Mouse (Mus musculus): ENCODE measurements around the gene Vps51. TPM values are rescaled to one million over a fixed set of nuclear protein-coding genes. Genes with fewer than 3 reads are reported as not detected.
A peak's percentile ranks its signal among the peaks of the same experiment; 100 is the strongest.

Vps51 gene
- polyA plus RNA-seq (2012; ENCODE audit: insufficient read depth, insufficient read length, missing spikeins) = 83.7 and 99.9 TPM in 2 replicates

DNA sequence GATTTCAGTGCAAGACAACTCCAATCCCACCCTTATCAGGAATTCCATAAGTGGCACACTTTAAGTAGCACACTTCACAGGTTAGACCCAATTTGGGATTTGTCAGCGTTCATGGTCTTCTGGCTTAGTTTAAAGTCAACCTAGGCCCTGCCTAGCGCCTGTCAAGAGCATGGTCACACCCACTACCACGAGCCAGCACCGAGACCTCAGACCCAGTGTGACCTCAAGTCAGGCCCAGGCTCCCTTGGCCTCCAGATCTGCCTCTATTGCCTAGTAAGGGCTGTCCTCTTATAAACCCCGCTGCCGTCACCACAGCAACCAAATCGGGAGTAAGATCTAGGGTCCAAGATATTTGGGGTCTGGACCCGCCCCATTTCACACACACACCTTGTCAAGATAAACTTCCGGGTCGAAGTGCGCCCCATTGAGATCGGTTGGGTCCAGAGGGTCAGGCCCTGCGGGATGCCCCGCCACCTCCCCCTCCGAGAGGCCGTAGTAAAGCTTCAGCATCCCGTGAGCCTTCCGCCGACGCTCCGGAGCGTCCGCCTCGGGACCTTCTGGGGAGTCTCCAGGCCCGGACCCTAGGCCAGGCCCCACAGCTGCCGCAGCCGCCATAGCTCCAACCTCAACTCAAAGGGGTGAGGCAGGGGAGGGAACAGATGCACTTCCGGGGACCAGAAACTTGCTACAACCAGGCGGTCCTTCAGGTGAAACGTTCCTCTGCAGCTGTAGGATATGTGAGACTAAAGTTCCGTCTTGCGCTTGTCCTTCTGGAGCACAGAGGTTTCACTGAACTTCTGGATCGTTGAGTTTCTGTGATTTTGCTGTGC, at the start of gene Vps51:
TSS of gene Vps51 (minus strand) at position 668 of the 830 bp plus-strand sequence.
- Histone ChIP-seq H3K4me3 (ENCODE audit: insufficient read depth, low read length) (peak within 1 kb of the TSS; percentile 77), H3K27ac (ENCODE audit: insufficient read depth, low read depth, low read length) (peak within 1 kb of the TSS; percentile 47), H3K4me1 (ENCODE audit: control insufficient read depth, insufficient read depth, low read length) (peaks cover 25% of the 10 kb centered on the region)
- TF ChIP-seq POLR2A (IDR thresholded peaks at IDR 0.05; ENCODE audit: borderline replicate concordance, low read depth, low read length) (no peak), CTCF (IDR thresholded peaks at IDR 0.05; ENCODE audit: low read depth, low read length) (no peak)

DNA sequence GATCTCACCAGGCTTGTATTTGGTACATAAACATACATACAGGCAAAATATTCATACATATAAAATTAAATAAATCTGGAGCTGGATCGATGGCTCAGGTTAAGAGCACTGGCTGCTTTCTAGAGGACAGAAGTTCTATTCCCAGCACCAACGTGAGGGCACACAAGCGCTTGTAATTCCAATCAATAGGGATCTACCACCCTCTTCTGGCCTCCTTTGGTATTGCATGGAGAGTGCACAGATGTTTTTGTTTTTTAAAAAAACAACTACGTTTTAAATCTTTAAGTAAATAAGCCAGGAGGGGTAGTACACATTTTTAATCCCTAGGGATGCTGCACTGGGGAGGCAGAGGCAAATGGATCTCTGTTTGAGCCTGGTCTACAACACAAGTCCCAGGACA, 49.3 kb upstream of the Vps51 start:
- Histone ChIP-seq H3K4me3 (ENCODE audit: insufficient read depth, low read length) (no peak overlapping the region), H3K4me1 (ENCODE audit: control insufficient read depth, insufficient read depth, low read length) (peaks cover 5% of the 10 kb centered on the region; the same call in 1 of the 2 replicates), H3K27ac (ENCODE audit: insufficient read depth, low read depth, low read length) (peak overlapping the region; percentile 76)
- TF ChIP-seq POLR2A (IDR thresholded peaks at IDR 0.05; ENCODE audit: borderline replicate concordance, low read depth, low read length) (no peak), CTCF (IDR thresholded peaks at IDR 0.05; ENCODE audit: low read depth, low read length) (peak; percentile 26; the same call in 1 of the 2 replicates)

DNA sequence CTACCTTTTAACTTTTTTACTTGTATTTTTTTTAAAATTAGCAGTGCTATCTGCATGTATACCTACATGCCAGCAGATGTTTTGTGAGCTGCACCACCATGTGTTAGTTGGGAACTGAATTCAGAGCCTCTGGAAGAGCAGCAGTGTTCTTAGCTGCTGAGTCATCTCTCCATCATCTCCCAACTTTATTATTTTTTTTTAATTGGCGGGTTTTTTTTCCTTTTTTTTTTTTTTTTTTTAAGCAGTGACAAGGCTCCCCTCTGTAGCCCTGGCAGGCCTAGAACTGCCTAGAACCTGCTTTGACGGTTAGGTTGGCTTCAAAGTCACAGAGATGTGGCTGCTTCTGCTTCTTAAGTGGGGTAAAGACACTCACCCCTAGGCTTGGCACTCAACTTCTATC, 47.9 kb upstream of the Vps51 start:
- no peak for TF ChIP-seq CTCF (IDR thresholded peaks at IDR 0.05; ENCODE audit: low read depth, low read length)
- Histone ChIP-seq H3K4me3 (ENCODE audit: insufficient read depth, low read length) (no peak overlapping the region), H3K27ac (ENCODE audit: insufficient read depth, low read depth, low read length) (no peak overlapping the region), H3K4me1 (ENCODE audit: control insufficient read depth, insufficient read depth, low read length) (peaks cover 5% of the 10 kb centered on the region; the same call in 1 of the 2 replicates)

DNA sequence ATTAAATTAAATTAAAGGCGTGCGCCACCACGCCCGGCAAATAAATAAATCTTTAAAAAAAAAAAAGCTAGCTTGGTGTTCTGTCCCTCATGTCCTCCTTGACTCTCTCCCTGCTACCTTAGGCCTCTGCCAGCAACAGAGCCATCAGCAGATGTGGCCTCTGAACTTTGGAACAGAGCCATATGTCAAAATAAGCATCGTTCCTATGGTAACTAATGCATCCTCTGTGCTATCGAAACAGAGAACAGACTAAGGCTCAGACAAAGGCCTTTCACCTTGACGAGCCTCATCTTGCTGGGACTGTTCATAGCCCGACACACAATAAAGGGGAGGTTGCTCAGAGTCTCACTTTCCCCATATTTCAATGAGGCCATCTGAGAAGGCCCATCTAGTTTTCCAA, 46.3 kb upstream of the Vps51 start:
- Histone ChIP-seq H3K27ac (ENCODE audit: insufficient read depth, low read depth, low read length) (no peak overlapping the region), H3K4me3 (ENCODE audit: insufficient read depth, low read length) (no peak overlapping the region), H3K4me1 (ENCODE audit: control insufficient read depth, insufficient read depth, low read length) (peaks cover 2% of the 10 kb centered on the region; the same call in 1 of the 2 replicates)
- TF ChIP-seq CTCF (IDR thresholded peaks at IDR 0.05; ENCODE audit: low read depth, low read length) (no peak), POLR2A (IDR thresholded peaks at IDR 0.05; ENCODE audit: borderline replicate concordance, low read depth, low read length) (no peak)

DNA sequence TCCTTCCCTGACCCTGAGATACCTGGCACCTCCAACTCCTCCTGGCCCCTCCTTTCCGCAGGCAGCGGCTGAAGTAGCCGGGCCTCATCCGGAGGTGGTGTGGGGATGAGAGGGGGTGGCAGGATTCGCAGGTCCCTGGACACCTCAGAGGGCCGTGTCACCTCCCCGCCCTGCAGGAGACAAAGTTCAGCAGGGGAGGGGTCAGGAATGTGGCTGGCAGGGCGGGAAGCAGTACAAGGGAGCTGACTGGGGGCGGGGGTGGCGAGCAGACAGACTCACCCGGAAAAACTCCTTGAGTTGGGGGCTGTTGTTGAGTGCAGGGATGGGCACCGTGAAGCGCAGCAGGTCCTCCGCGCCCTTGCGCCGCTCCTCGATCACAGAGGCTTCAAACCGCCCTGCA, 44.7 kb upstream of the Vps51 start:
- H3K4me1 ChIP-seq (ENCODE audit: control insufficient read depth, insufficient read depth, low read length) = peaks cover 5% of the 10 kb centered on the region
- H3K4me3 ChIP-seq (ENCODE audit: insufficient read depth, low read length) = no peak overlapping the region
- no peak for TF ChIP-seq POLR2A (IDR thresholded peaks at IDR 0.05; ENCODE audit: borderline replicate concordance, low read depth, low read length)
- no peak for TF ChIP-seq CTCF (IDR thresholded peaks at IDR 0.05; ENCODE audit: low read depth, low read length)
- no peak overlapping the region for H3K27ac ChIP-seq (ENCODE audit: insufficient read depth, low read depth, low read length)

DNA sequence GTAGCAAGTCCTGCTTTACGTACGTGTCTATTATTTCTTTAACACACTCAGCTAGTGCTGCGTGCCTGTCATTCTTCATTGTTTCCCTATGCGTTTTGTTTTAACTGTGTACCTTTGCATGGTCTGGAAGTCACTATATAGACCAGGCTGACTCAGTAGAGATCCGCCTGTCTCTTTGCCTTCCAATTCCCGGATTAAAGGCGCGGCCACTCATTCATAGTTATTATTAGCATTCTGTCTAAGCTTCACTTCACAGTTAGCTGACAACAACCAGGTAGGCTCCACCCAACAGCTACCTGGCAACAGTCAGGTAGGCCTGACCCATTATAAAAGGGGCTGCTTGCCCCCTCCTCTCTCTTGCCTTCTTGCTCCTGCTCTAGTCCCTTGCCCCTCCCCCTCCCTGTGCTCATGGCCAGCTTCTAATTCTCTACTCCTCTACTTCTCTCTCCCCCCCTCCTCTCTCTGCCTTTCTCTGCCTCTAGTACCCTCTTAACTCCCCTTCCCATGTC, 41.7 kb upstream of the Vps51 start:
- H3K27ac ChIP-seq (ENCODE audit: insufficient read depth, low read depth, low read length) = peak overlapping the region; percentile 93
- peak overlapping the region; percentile 97 for H3K4me3 ChIP-seq (ENCODE audit: insufficient read depth, low read length)
- no peak for TF ChIP-seq POLR2A (IDR thresholded peaks at IDR 0.05; ENCODE audit: borderline replicate concordance, low read depth, low read length)
- no peak for TF ChIP-seq CTCF (IDR thresholded peaks at IDR 0.05; ENCODE audit: low read depth, low read length)
- H3K4me1 ChIP-seq (ENCODE audit: control insufficient read depth, insufficient read depth, low read length) = peaks cover 11% of the 10 kb centered on the region

DNA sequence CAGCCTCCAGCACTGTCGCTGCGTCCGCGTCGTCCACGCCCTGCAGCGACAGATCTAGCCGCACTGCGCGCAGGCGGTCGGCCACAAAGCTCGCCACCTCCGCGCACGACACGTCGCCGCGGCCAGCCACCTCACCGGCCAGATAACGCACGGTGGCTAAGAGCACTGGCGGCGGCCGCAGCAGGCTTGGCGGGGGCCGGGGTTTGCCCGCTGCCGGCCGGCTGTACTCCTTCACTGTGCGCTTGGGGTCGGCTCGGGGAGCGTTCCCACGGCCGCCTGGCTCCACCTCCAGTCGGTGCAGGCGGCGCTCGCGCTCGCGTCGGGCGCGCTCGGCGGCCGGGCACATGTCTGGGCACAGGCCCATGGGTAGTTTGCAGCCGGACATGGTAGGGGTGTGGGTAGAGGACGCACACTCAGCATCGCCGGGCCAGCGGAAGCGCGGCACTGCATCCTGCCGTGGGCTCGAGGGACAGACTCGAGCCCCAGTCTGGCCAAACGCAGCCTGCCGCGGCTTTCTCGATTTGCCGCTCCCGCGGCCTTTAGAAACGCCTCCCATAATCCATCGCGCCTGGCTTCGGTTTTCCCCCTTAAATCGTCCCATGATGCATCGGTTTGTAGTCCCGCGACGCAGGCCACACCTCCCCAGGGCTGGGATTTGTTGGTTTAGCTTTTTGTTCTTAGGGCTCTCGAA, 41.1 kb upstream of the Vps51 start, which contains the start of gene Sac3d1:
TSS of gene Sac3d1 (minus strand) at position 665 of the 691 bp plus-strand sequence.
- TF ChIP-seq CTCF (IDR thresholded peaks at IDR 0.05; ENCODE audit: low read depth, low read length) (no peak), POLR2A (IDR thresholded peaks at IDR 0.05; ENCODE audit: borderline replicate concordance, low read depth, low read length) (0 out of 2 replicates have a peak, but pooled peaks have one; percentile 71)
- Histone ChIP-seq H3K4me1 (ENCODE audit: control insufficient read depth, insufficient read depth, low read length) (peaks cover 11% of the 10 kb centered on the region), H3K4me3 (ENCODE audit: insufficient read depth, low read length) (peak within 1 kb of the TSS; percentile 97), H3K27ac (ENCODE audit: insufficient read depth, low read depth, low read length) (peak within 1 kb of the TSS; percentile 93)

DNA sequence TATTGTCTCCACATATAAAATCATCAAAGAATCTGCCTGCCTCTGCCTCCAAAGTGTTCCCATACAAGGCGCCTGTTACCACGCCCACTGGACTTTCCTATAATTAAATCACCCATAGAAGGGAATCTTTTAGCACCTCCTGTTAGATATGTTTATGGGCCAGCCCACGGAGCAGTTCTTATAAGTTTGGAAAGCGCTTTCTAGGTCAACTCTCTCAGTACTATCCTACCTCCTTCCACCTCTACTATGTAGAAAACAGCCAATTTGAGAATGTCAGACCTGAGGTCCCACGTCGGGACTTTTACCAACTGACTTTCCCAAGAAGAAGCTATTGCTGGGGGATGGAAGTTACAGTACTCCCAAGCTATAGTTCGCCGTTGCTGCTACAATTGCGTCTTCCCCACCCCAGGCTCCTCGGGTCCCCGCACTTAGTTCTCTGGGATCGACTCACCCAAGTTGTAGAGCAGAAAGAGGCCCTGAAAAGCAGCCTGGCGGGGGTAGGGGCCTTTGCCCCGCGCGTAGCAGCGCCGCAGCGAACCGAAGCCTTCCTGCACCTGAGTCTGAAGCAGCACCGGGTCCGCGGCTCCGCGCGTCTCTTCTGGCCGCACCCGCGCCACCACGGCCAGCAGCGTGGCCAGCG, 40.4 kb upstream of the Vps51 start:
- Histone ChIP-seq H3K4me1 (ENCODE audit: control insufficient read depth, insufficient read depth, low read length) (peaks cover 11% of the 10 kb centered on the region), H3K4me3 (ENCODE audit: insufficient read depth, low read length) (peak overlapping the region; percentile 97), H3K27ac (ENCODE audit: insufficient read depth, low read depth, low read length) (peak overlapping the region; percentile 93)
- TF ChIP-seq CTCF (IDR thresholded peaks at IDR 0.05; ENCODE audit: low read depth, low read length) = no peak
- TF ChIP-seq POLR2A (IDR thresholded peaks at IDR 0.05; ENCODE audit: borderline replicate concordance, low read depth, low read length) = no peak

DNA sequence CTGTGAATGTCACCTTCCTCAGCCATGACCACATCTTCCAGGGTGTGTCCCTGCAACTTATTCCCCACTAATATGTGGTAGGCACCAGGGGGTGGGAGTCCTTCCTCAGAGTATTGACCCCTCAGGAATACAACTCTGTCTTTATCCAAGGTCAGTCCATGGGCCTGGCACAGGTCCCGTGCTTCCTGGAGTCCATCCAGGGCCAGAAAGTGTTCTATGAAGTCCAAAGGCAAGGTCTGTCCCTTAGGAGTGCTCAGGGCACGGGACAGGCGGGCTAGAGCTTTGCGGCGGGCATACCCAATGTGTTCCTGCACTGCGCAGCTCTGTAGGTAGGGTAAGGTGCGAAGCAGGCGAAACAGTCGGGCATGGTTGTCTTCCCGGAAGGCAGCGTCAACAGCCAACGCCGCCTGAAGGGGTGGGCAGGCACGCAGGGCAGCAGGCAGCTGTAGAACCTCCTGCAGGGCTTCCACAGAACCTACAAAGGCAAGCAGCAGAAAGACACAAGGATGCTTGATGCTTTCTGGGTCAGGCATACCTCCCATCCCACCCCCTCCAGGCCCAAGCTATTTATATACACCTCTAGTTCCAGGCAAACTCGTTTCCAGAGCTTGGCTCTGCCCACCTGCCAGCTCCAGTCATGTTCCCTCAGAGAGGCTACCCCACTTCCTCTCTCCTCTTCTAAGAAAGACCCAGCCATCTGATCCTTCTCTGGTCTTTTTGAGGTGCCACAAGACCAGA, 39.3 kb upstream of the Vps51 start:
- H3K4me1 ChIP-seq (ENCODE audit: control insufficient read depth, insufficient read depth, low read length) = peaks cover 11% of the 10 kb centered on the region
- TF ChIP-seq CTCF (IDR thresholded peaks at IDR 0.05; ENCODE audit: low read depth, low read length) (no peak), POLR2A (IDR thresholded peaks at IDR 0.05; ENCODE audit: borderline replicate concordance, low read depth, low read length) (no peak)
- H3K27ac ChIP-seq (ENCODE audit: insufficient read depth, low read depth, low read length) = no peak overlapping the region
- peak overlapping the region; percentile 97; the same call in 1 of the 2 replicates for H3K4me3 ChIP-seq (ENCODE audit: insufficient read depth, low read length)
